Mouse (Mus musculus) MEL (cell line): ENCODE results near the gene Klhl22. TPM values are rescaled to one million over a fixed set of nuclear protein-coding genes. Genes with fewer than 3 reads are reported as not detected.

Experiments
- DNase-seq: peaks from one replicate; pipeline ENCODE4 v3.0.0; 2011; ENCODE audit warnings: low read depth, low spot score
- H3K27ac ChIP-seq: 2 replicates; pipeline ENCODE4 v1.5.1; 2012; ENCODE audit warnings: low read depth, mild to moderate bottlenecking, control low read depth, low read length, moderate library complexity; ENCODE audit not compliant: control insufficient read depth
- H3K27me3 ChIP-seq, 2 experiments: fragments of 150-350 bp in 1 of 2; sonication (generic) in 1 of 2; 2 replicates each; pipeline ENCODE4 v1.6.1; 2012; ENCODE audit warnings: low read length in 2 of 2, mild to moderate bottlenecking in 2 of 2, improper control_type of control experiment in 1 of 2, moderate library complexity in 1 of 2; ENCODE audit not compliant: insufficient read depth in 2 of 2, control insufficient read depth in 1 of 2
- H3K36me3 ChIP-seq, 2 experiments: 2 replicates each; pipeline ENCODE4 v1.6.1; 2012 to 2014; ENCODE audit warnings: low read length in 2 of 2, improper control_type of control experiment in 1 of 2, inconsistent platforms in 1 of 2, mild to moderate bottlenecking in 1 of 2; ENCODE audit not compliant: insufficient read depth in 2 of 2, control insufficient read depth in 1 of 2
- H3K4me1 ChIP-seq, 2 experiments: fragments of 150-350 bp in 1 of 2; sonication (generic) in 1 of 2; 2 replicates each; pipeline ENCODE4 v1.6.1; 2012; ENCODE audit warnings: low read length in 2 of 2, improper control_type of control experiment in 1 of 2, mild to moderate bottlenecking in 1 of 2; ENCODE audit not compliant: insufficient read depth in 2 of 2, control insufficient read depth in 1 of 2
- H3K4me3 ChIP-seq, 2 experiments: fragments of 150-350 bp in 1 of 2; sonication (generic) in 1 of 2; 2 replicates each; pipeline ENCODE4 v1.5.1; 2012; ENCODE audit warnings: low read depth in 2 of 2, low read length in 2 of 2, mild to moderate bottlenecking in 2 of 2, moderate library complexity in 2 of 2, control low read depth in 1 of 2, improper control_type of control experiment in 1 of 2; ENCODE audit not compliant: control insufficient read depth in 1 of 2, insufficient read depth in 1 of 2
- H3K79me2 ChIP-seq: 2 replicates; pipeline ENCODE4 v1.6.1; 2012; ENCODE audit warnings: mild to moderate bottlenecking, low read length, moderate library complexity; ENCODE audit not compliant: control insufficient read depth, poor library complexity, insufficient read depth
- H3K9ac ChIP-seq: 2 replicates; pipeline ENCODE4 v1.6.1; 2012; ENCODE audit warnings: low read depth, mild to moderate bottlenecking, control low read depth, low read length, moderate library complexity; ENCODE audit not compliant: control insufficient read depth, poor library complexity, severe bottlenecking
- H3K9me3 ChIP-seq: fragments of 150-350 bp; sonication (generic); replicated peaks from 2 replicates; pipeline ENCODE4 v1.6.1; 2012; ENCODE audit warnings: mild to moderate bottlenecking, low read length, improper control_type of control experiment, moderate library complexity; ENCODE audit not compliant: insufficient read depth
- CHD1 ChIP-seq: IDR thresholded peaks from 2 replicates; pipeline ENCODE4 v1.6.1; 2012; ENCODE audit warnings: low read depth, mild to moderate bottlenecking, inconsistent platforms, low read length, improper control_type of control experiment
- CHD2 ChIP-seq: IDR thresholded peaks from 2 replicates; pipeline ENCODE4 v1.6.1; 2011; ENCODE audit warnings: low read length, improper control_type of control experiment
- CTCF ChIP-seq, 3 experiments: IDR thresholded peaks in 2 of 3; conservative IDR thresholded peaks in 1 of 3; 2 replicates each; pipeline ENCODE4 v1.5.1; 2011 to 2012; ENCODE audit warnings: low read length in 3 of 3, low read depth in 2 of 3, mild to moderate bottlenecking in 2 of 3, improper control_type of control experiment in 1 of 3, inconsistent platforms in 1 of 3, mixed read lengths in 1 of 3, moderate library complexity in 1 of 3; ENCODE audit not compliant: control insufficient read depth in 1 of 3, insufficient read depth in 1 of 3, poor library complexity in 1 of 3, severe bottlenecking in 1 of 3
- E2F4 ChIP-seq: IDR thresholded peaks from 2 replicates; pipeline ENCODE4 v1.6.1; 2011; ENCODE audit warnings: low read depth, low read length, improper control_type of control experiment, borderline replicate concordance
- ELF1 ChIP-seq: IDR thresholded peaks from 2 replicates; pipeline ENCODE4 v1.6.1; 2014; ENCODE audit warnings: low read depth, mild to moderate bottlenecking, inconsistent platforms, low read length, improper control_type of control experiment, moderate library complexity
- ETS1 ChIP-seq: IDR thresholded peaks from 2 replicates; pipeline ENCODE4 v1.6.1; 2012; ENCODE audit warnings: low read depth, mild to moderate bottlenecking, inconsistent platforms, low read length, improper control_type of control experiment, moderate library complexity
- GABPA ChIP-seq: IDR thresholded peaks from 2 replicates; pipeline ENCODE4 v1.6.1; 2012; ENCODE audit warnings: low read depth, mild to moderate bottlenecking, inconsistent platforms, low read length, improper control_type of control experiment, moderate library complexity
- HCFC1 ChIP-seq: IDR thresholded peaks from 2 replicates; pipeline ENCODE4 v1.6.1; 2012; ENCODE audit warnings: low read depth, mild to moderate bottlenecking, inconsistent platforms, low read length, improper control_type of control experiment, moderate library complexity
- JUND ChIP-seq: IDR thresholded peaks from 2 replicates; pipeline ENCODE4 v1.6.1; 2011; ENCODE audit warnings: low read depth, mild to moderate bottlenecking, improper control_type of control experiment, low read length
- MAX ChIP-seq: IDR thresholded peaks from 2 replicates; pipeline ENCODE4 v1.6.1; 2011; ENCODE audit warnings: low read length, improper control_type of control experiment
- MAZ ChIP-seq: IDR thresholded peaks from 2 replicates; pipeline ENCODE4 v1.6.1; 2012; ENCODE audit warnings: low read depth, mild to moderate bottlenecking, inconsistent platforms, low read length, improper control_type of control experiment
- MEF2A ChIP-seq: IDR thresholded peaks from 2 replicates; pipeline ENCODE4 v1.6.1; 2014; ENCODE audit warnings: low read depth, mild to moderate bottlenecking, inconsistent platforms, low read length, improper control_type of control experiment; ENCODE audit not compliant: poor library complexity, insufficient replicate concordance, severe bottlenecking; ENCODE audit errors: extremely low read depth
- MXI1 ChIP-seq: IDR thresholded peaks from 2 replicates; pipeline ENCODE4 v1.6.1; 2011; ENCODE audit warnings: mild to moderate bottlenecking, low read depth, low read length, improper control_type of control experiment
- NELFE ChIP-seq: IDR thresholded peaks from 2 replicates; pipeline ENCODE4 v1.6.1; 2011; ENCODE audit warnings: low read depth, low read length, improper control_type of control experiment
- NRF1 ChIP-seq: IDR thresholded peaks from 2 replicates; pipeline ENCODE4 v1.6.1; 2014; ENCODE audit warnings: low read depth, mild to moderate bottlenecking, inconsistent platforms, low read length, improper control_type of control experiment, moderate library complexity; ENCODE audit not compliant: poor library complexity, insufficient read depth, severe bottlenecking
- POLR2A ChIP-seq, 2 experiments: IDR thresholded peaks; 2 replicates each; pipeline ENCODE4 v1.6.1; 2011 to 2012; ENCODE audit warnings: low read length in 2 of 2, mild to moderate bottlenecking in 2 of 2, control low read depth in 1 of 2, improper control_type of control experiment in 1 of 2, low read depth in 1 of 2, moderate library complexity in 1 of 2; ENCODE audit not compliant: control insufficient read depth in 1 of 2, insufficient read depth in 1 of 2, poor library complexity in 1 of 2
- POLR2AphosphoS2 ChIP-seq: IDR thresholded peaks from 2 replicates; pipeline ENCODE4 v1.6.1; 2011; ENCODE audit warnings: low read length, improper control_type of control experiment
- RAD21 ChIP-seq: IDR thresholded peaks from 2 replicates; pipeline ENCODE4 v1.6.1; 2011; ENCODE audit warnings: mild to moderate bottlenecking, low read depth, low read length, improper control_type of control experiment
- SIN3A ChIP-seq: IDR thresholded peaks from 2 replicates; pipeline ENCODE4 v1.6.1; 2012; ENCODE audit warnings: low read length, improper control_type of control experiment, inconsistent platforms
- SMC3 ChIP-seq: IDR thresholded peaks from 2 replicates; pipeline ENCODE4 v1.6.1; 2011; ENCODE audit warnings: low read depth, low read length, improper control_type of control experiment
- TBP ChIP-seq: IDR thresholded peaks from 2 replicates; pipeline ENCODE4 v1.8.0; 2011; ENCODE audit warnings: low read depth, low read length, improper control_type of control experiment
- TCF12 ChIP-seq: IDR thresholded peaks from 2 replicates; pipeline ENCODE4 v1.6.1; 2014; ENCODE audit warnings: low read depth, mild to moderate bottlenecking, inconsistent platforms, low read length, improper control_type of control experiment, moderate library complexity
- USF1 ChIP-seq: IDR thresholded peaks from 2 replicates; pipeline ENCODE4 v1.6.1; 2014; ENCODE audit warnings: low read depth, mild to moderate bottlenecking, inconsistent platforms, low read length, improper control_type of control experiment, moderate library complexity
- ZMIZ1 ChIP-seq: IDR thresholded peaks from 2 replicates; pipeline ENCODE4 v1.6.1; 2012; ENCODE audit warnings: low read depth, mild to moderate bottlenecking, inconsistent platforms, low read length, improper control_type of control experiment, moderate library complexity
- polyA plus RNA-seq, 2 experiments: library from polyadenylated mRNA; stranded (reverse) in 1 of 2; unstranded in 1 of 2; fragments of >175 nt in 1 of 2; fragments of >200 nt in 1 of 2; gene quantifications; 2 replicates each; pipeline versions ENCODE4 v1.2.1 to v1.2.4; 2012; ENCODE audit warnings: low replicate concordance in 2 of 2, low read depth in 1 of 2; ENCODE audit not compliant: insufficient read length in 2 of 2, insufficient read depth in 1 of 2, missing spikeins in 1 of 2
- total RNA-seq: library from RNA; depleted of rRNA; stranded (reverse); fragments of 300-350 nt; gene quantifications from 2 replicates; pipeline ENCODE4 v1.2.3, GENCODE M21; 2012

Gene Klhl22
- total and polyA plus RNA-seq, 3 experiments: 82.4 to 191 (median 97.0) TPM

DNA sequence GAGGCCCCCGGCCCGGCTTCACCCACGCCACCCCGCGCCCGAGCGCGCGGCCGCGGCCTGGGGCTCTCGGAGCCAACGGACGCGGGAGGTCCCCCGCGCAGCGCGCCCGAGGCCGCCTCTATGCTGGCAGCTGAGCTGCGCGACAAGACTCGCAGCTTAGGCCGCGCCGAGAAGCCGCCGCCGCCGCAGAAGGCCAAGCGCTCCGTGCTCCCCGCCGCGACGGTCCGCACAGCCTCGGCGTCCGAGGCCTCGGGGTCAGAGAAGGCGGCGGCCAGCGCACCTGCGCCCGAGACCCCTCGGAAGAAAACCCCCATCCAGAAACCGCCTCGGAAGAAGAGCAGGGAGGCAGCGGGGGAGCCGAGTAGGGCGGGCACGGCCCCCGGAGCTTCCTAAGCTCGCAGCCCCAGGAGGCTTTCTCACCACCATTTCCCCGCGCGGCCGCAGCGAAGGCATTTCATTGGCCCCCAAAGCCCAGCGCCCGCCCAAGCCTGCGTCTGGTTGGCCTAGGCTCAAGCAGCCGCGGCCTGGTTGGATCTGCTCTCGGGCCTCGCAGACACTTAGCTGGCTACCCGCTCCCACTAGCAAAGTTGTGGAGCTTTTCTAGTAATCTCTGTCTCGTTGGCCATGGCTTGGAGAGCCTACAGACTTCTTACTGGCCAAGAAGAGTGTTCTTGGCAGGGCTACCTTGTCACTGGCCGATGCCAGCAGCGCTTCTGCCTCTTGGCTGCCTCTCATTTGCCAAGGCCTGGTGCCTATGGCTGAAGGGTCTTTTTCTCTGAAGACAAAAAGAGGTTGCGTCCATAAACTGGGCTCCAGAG is 48.0 kb downstream of the Klhl22 start:
- H3K36me3 ChIP-seq: peaks cover 0 to 5% of the 10 kb centered on the region in 2 experiments; a peak in 2 of 4 replicates
- peak; percentile 96 for DNase-seq
- peak overlapping the region; percentile 53 to 70 for H3K4me3 ChIP-seq
- no peaks in the 10 kb centered on the region for H3K27me3 ChIP-seq
- H3K79me2 ChIP-seq: peaks cover 5% of the 10 kb centered on the region; the same call in 1 of the 2 replicates
- H3K4me1 ChIP-seq: peaks cover 2 to 33% of the 10 kb centered on the region in 2 experiments; a peak in 3 of 4 replicates
- H3K27ac ChIP-seq: peak overlapping the region; percentile 71
- TF ChIP-seq USF1: no peak
- TF ChIP-seq ZMIZ1: peak; percentile 48; the same call in 1 of the 2 replicates
- TF ChIP-seq CHD2: no peak
- TF ChIP-seq SMC3: no peak
- TF ChIP-seq NRF1: peak; percentile 34; the same call in 1 of the 2 replicates
- no peak for TF ChIP-seq ELF1
- peak; percentile 65; the same call in 1 of the 2 replicates for TF ChIP-seq POLR2AphosphoS2
- TF ChIP-seq MXI1: peak; percentile 41; the same call in 1 of the 2 replicates
- TF ChIP-seq CTCF (IDR thresholded peaks at IDR 0.05 in 2 of 3, conservative IDR thresholded peaks at IDR 0.05 in 1 of 3; ENCODE audit: control insufficient read depth in 1 of 3, insufficient read depth in 1 of 3, low read depth in 2 of 3, low read length in 3 of 3, poor library complexity in 1 of 3, severe bottlenecking in 1 of 3): 0 out of 6 replicates have a peak, but pooled peaks of 1 of the 3 experiments have one; percentile 3
- 0 out of 2 replicates have a peak, but pooled peaks have one; percentile 2 for TF ChIP-seq TCF12
- TF ChIP-seq HCFC1: peak; percentile 63
- peak; percentile 48; the same call in 1 of the 2 replicates for TF ChIP-seq TBP
- peak; percentile 76 to 86 for TF ChIP-seq POLR2A (IDR thresholded peaks at IDR 0.05; ENCODE audit: control insufficient read depth in 1 of 2, insufficient read depth in 1 of 2, low read depth in 1 of 2, low read length in 2 of 2, poor library complexity in 1 of 2)
- peak; percentile 78; the same call in 1 of the 2 replicates for TF ChIP-seq MAX
- 0 out of 2 replicates have a peak, but pooled peaks have one; percentile 46 for TF ChIP-seq CHD1
- TF ChIP-seq SIN3A: peak; percentile 20
- peak; percentile 66; the same call in 1 of the 2 replicates for TF ChIP-seq E2F4
- TF ChIP-seq NELFE: peak; percentile 76
- TF ChIP-seq GABPA: no peak
- peak overlapping the region; percentile 94 for H3K9ac ChIP-seq
- H3K9me3 ChIP-seq: no peaks in the 10 kb centered on the region

DNA sequence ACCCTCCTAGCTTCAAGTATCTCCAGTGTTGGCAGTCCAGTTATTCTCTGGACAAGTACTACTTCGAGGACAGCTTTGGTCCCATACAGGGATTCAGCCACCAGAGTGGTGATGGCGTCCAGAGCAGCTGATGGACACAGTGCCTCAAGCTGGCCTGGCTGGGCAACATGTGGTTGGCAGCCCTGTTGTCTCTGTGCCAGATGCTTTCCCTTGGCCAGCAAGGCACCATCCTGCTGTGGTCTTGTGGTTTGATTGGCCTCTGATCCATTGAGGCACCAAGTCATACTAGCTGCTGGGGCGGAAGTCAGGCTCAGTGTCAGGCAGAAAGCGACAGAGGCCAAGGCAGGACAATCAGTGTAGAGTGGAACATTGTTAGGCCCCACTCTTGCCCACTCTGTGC is 49.7 kb downstream of the Klhl22 start:
- H3K4me1 ChIP-seq: peaks cover 2 to 31% of the 10 kb centered on the region in 2 experiments; a peak in 3 of 4 replicates
- H3K9ac ChIP-seq: no peak overlapping the region
- H3K79me2 ChIP-seq: peaks cover 5% of the 10 kb centered on the region; the same call in 1 of the 2 replicates
- H3K27me3 ChIP-seq: no peaks in the 10 kb centered on the region
- no peaks in the 10 kb centered on the region for H3K9me3 ChIP-seq
- no peak overlapping the region for H3K4me3 ChIP-seq
- DNase-seq: no peak
- TF ChIP-seq TBP (no peak), ETS1 (no peak), SMC3 (no peak), RAD21 (no peak), SIN3A (no peak), JUND (no peak), MAZ (no peak), MEF2A (no peak), GABPA (no peak), E2F4 (no peak), CHD2 (no peak)
- H3K36me3 ChIP-seq: peaks cover 0 to 5% of the 10 kb centered on the region in 2 experiments; a peak in 2 of 4 replicates
- H3K27ac ChIP-seq: no peak overlapping the region
